Mouse (Mus musculus): ENCODE measurements around the gene Arl6ip5.
A peak's percentile ranks its signal among the peaks of the same experiment; 100 is the strongest.
"Not testable (repeated sequence)": the region's sequence is repeated elsewhere in the genome, so short reads cannot be mapped to it uniquely, and the experiment has no call there.

The Arl6ip5 gene

DNA sequence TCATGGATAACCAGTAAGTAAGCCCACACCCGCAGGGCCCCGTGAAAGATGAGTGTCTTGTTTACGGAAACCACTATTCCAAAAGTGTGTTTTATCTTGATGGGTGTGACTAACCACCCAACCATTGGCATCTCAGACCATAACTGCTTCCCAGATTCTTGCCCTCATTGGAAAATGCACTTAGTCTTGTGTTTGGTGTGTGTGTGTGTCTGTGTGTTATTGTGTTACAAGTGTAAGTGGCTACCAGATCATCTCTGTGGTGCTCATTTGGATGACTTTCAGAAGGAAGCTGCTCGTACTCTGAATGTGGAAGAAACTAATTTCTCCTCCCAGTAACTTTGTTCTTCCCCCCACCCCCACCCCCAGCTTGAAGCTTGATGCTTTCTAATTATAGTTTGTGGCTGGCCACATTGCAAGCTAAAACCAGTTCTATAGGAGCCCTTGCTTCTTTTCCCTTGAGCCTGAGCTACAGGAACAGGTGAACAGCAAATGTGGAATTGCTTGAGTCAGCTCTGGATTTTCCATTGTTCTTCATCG, 12.5 kb downstream of the Arl6ip5 start:
- DNase-seq (ENCODE audit: low read depth, low spot score) = peak; percentile 55

DNA sequence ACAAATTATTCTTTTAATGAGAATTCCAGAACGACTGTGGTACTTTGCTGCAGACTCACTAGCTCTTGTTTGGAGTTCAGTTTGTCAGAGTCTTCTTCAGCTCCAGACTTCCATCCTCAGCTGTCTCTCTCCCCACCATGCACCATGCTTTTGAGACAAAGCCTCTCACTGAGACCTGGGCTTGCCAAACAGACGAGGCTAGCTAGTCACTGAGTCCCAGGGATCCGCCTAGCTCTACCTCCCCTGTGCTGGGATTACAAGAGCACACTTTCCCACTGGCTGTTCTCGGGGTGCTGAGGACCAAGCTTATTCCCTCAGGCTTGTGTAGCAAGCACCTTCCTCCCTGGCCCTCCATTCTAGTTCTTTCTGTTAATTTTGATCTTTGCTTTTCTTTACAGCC, 13.1 kb downstream of the Arl6ip5 start:
- no peak for DNase-seq (ENCODE audit: low read depth, low spot score)

DNA sequence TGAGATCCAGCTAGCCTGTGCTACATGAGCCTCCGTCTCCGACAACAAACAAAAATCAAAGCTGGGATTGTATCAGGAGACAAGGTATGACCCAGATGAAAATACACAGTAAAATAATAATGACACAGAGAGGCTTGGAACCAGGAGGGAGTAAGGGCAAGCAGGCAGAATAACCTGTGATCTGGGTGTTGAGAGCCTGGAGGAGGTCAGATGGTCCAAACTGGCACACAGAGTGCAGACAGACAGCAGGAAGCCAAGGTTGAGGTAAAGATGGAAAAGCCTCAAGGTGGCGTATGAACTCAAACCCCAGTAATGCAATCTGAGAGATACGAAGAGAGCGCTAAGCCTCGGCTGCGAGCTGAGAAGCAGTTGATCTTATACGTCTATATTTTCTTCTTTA, 14.0 kb downstream of the Arl6ip5 start:
- peak; percentile 47 for DNase-seq (ENCODE audit: low read depth, low spot score)

- no peak for DNase-seq (ENCODE audit: low read depth, low spot score)
Observed at GRCm38 (mm10) chr6:97226083-97226491, 15.6 kb downstream of the Arl6ip5 start.

DNA sequence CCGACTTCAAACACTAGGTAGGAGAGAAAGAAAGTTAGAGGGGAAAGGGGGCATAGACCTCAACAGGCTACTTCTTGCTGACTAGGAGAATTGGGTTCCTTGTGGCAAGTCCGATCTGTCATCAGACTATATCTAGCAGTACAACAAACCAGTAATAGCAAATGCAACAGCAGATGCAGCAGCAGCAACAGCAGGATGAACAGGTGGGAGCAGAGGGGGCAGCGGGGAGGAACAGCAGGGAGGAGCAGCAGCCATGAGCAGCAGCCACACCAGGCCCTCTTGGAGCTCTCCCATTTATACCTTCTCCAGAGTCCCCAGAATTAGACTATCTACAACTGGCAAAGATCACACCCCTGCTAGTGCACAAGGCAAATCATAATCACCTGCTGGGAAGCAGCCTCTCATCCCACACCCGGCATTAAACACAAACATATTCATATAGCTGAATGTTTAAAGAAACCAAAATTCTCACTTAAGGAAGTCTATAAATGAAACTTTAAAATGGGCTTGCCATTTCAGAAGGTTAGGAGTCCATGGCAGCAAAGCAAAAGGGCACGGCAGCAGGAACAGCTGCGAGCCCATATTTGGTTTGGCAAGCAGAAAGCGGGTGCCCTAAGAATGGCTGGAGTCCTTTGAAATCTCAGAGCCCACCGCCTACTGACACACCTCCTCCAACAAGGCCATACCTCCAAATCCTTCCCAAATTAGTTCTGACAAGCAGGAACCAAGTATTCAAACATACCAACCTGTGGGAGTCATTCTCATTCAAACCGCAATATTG, 16.8 kb downstream of the Arl6ip5 start:
- no peak for DNase-seq (ENCODE audit: low read depth, low spot score)

DNA sequence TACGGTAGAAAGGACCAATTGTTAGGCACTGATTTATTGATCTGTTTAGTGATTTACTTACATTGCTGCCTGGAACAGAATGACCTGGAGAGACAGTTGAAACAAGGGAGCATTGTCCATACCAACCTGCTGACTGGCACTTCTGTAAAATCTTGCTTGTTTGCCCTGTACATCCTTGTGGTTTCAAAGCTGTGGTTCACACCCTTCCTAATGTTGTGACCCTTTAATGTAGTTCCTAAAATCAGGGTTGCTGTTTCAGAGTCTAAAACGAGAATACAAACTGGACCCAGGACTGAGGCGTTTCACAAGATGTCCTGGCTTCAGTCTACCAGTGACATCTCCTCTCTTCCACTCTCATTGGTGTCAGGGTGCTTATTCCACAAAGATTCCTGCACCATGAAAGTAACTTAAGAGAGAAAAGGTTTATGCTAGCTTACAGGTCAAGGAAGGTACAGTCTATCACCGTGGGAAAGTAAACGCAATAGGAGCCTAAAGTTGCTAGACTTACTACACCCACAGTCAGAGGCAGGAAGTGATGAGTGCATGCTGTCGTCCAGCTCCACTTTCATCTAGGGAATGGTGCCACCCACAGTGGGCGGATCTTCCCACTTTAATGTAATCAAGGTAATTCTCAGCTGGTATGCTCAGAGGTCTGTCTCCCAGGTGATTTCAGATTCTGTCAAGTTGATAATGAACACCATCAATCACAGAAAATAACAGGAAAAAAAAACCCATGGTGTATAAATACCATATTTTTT, 24.6 kb downstream of the Arl6ip5 start:
- no peak for DNase-seq (ENCODE audit: low read depth, low spot score)

- no peak for DNase-seq (ENCODE audit: low read depth, low spot score)
Observed at GRCm38 (mm10) chr6:97236088-97236487, 25.6 kb downstream of the Arl6ip5 start.

DNA sequence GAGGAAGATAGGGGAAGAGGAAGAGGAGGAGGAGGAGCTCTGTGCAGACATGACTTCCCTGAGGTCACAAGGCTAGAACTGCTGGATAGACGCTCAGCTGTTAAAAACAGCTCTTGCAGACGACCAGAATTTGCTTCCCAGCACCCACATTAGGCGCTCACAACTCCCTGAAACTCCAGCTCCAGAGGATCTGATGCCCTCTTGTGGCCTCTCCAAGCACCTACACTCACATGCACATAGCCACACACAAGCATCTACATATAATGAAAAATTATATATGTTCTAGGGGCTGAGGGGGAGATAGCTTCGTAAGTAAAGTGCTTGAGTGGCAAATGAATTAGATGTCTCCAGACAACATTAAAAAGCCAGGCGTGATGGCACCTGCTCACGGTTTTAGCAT, 28.9 kb downstream of the Arl6ip5 start:
- DNase-seq (ENCODE audit: low read depth, low spot score) = no peak

GRCm38 (mm10) chr6:97240092-97240491, 29.6 kb downstream of the Arl6ip5 start:
- no peak for DNase-seq (ENCODE audit: low read depth, low spot score)

DNA sequence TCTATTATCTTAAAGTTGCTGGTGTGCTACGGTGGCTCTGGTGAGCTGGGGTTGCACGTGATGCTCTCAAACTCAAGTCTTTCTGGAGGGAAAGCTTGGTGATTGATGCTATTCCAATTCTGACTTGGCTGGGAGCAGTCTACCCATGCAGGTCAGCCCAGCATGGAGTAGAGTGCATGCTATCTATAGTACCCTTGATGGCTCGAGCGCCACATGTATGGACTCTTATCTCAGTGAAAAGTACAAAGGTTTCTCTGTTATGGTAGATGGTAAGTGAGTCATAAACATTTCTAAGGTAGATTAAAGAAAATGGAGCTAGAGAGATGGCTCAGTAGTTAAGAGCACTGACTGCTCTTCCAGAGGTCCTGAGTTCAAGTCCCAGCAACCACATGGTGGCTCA, 32.0 kb downstream of the Arl6ip5 start:
- DNase-seq (ENCODE audit: low read depth, low spot score) = no peak

- DNase-seq (ENCODE audit: low read depth, low spot score) = no peak
Observed at GRCm38 (mm10) chr6:97245200-97245599, 34.7 kb downstream of the Arl6ip5 start.

DNA sequence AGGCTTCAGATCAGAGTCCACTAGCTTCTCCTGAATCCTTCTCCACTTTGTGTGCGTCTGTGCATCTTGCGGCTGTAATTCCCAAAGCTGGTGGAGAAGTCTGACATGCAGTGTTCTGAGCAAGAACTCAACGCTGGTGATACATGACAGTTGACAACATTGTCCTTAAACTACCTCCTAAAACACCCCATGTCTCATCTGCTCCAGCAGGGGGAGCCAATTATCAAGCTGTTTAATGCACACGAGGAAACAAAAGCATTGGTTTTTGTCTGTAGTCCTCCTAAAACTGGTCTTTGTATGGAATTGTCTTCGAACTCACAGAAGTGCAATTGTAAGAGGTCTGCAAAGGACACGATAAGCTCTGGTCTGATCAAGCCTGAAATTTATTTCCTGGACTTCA, 40.5 kb downstream of the Arl6ip5 start:
- DNase-seq (ENCODE audit: low read depth, low spot score) = peak; percentile 81

DNA sequence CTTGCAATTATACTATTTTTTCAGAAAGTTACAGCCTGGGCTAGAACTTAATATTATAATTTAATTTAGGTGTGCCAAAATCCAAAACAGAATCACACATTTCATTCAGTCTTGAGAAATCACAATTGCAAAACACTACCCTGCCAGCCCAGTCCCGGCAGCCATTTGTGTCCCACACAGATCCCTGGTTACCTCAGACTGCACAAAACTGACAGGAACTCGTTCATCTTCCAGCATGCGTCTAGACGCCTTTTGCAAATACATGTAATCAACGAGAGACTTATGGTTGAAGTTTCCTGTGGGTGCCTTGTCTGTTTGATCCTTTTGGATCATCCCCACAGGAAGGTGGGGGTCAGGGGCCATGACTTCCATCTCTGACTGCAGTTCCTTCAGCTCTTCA, 41.6 kb downstream of the Arl6ip5 start:
- no peak for DNase-seq (ENCODE audit: low read depth, low spot score)

DNA sequence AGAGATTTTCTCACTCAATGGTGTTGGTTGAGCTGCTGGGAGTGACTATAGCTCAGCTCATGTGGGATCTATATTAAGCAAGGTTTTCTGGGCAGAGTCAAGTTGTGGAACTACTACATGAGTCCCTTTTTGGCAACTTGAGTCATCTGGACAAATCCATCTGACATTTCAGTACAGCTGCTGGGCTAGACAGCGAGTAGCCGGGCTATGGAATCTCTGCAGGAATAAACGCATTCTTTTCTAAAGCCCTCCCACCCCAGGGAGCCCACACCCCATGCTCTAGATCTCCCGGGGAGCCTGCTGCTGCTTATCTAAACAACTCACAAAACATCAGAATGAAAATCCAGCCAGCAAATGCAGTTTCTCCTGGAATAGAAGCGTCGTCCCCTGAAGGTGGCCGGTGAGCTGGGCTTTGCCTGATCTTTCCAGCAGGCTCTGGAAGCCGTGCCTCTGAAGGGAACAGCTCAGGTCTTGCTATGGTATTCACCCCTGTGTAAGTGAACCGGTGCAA, 42.3 kb downstream of the Arl6ip5 start, which contains the start of gene Lmod3:
Gene Lmod3, minus strand, starts transcription at position 49 of the 511 bp plus-strand sequence.
- peak; percentile 67 for DNase-seq (ENCODE audit: low read depth, low spot score)

DNA sequence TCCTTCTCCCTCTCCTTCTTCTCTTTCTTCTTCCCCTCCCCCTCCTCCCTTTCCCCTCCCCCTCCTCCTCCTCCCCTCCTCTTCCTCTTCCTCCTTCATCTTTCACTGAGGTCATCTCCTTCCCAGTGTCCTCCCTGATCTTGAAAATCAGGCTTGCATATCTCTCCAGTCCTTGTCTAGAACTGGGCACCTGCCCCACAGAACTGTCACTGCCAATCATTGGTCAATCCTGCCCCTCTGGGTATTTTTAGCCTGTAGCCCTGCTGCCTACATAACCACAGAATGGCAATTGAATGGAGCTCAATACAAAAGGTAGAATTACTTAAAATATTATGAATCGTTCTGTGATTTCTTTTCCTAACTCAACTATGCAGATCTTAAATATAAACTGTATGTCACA, 48.0 kb downstream of the Arl6ip5 start:
- DNase-seq (ENCODE audit: low read depth, low spot score) = no peak

GRCm38 (mm10) chr6:97259926-97260325, 49.4 kb downstream of the Arl6ip5 start:
- DNase-seq (ENCODE audit: low read depth, low spot score) = not testable (repeated sequence)

GRCm38 (mm10) chr6:97262229-97262628, 51.7 kb downstream of the Arl6ip5 start:
- no peak for DNase-seq (ENCODE audit: low read depth, low spot score)

DNA sequence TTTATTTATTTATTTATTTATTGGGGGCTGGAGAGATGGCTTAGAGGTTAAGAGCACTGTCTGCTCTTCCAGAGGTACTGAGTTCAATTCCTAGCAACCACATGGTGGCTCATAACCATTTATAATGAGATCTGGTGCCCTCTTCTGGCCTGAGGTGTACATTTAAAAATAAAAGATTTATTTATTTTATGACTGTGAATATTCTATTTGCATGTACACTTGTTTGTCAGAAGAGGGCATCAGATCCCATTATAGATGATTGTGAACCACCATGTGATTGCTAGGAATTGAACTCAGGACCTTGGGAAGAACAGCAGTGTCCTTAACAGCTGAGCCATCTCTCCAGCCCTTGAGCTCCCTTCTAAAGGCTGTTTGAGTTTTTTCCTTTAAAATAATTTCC, 53.3 kb downstream of the Arl6ip5 start:
- not testable (repeated sequence) for DNase-seq (ENCODE audit: low read depth, low spot score)

DNA sequence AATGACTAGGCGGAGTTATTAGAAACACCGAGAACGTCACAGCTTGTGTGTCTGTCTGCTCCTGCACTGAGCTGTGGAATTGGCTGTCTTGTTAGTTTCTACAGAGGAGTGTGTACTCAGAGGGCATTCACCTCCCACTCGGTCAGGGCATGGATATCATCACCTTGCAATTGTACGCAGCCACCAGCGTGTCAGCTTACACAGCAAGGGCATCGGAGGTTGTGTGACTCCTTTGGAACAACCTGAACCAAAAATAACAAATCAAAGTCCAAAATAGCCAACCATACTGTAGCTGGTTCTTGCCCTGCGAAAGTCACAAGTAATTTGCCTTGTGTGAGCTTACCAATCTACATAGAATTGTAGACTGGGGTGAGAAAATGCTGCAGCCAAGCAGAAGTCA, 54.8 kb downstream of the Arl6ip5 start:
- no peak for DNase-seq (ENCODE audit: low read depth, low spot score)

GRCm38 (mm10) chr6:97265705-97266104, 55.2 kb downstream of the Arl6ip5 start:
- no peak for DNase-seq (ENCODE audit: low read depth, low spot score)

DNA sequence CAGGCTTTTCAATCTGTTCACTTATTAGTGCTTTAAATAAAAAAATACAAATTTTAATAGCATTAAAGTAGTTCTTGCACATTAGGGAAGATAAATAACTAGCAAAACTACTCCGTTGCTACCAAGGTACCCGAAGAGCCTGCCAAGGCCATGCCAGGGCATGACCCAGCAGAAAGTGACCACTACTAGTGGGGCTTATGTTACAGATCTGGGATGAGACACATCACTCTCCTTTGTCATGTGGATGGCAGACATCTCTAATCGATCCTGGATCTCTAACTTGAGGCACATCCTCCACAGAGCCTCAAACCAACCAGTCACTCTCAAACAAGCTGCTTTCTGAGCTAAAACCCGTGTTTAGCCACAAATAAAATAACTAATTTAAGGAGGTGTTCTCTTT, 56.2 kb downstream of the Arl6ip5 start:
- DNase-seq (ENCODE audit: low read depth, low spot score) = no peak

DNA sequence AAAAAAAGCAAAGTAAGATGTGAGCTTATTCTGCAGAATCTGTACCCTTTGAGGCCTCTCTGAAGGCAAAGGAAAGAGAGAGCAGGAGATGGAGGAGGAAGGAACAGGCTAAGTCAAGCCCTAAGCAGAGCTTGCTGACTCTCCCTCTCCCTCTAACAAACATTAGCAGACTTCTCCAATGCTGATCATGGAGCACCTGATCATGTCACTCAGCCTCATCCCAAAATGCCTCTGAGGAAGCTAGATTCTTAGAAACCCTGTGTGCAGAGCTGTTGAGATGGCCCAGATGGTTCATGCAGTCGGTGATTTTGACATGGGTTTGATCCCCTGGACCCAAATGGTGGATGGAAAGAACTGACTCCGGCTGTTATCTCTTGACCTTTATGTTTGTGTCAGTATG, 56.6 kb downstream of the Arl6ip5 start:
- DNase-seq (ENCODE audit: low read depth, low spot score) = no peak

GRCm38 (mm10) chr6:97269596-97269995, 59.1 kb downstream of the Arl6ip5 start:
- no peak for DNase-seq (ENCODE audit: low read depth, low spot score)

Measured in brain, adult 2 months (tissue).